Mouse (Mus musculus): Measurements from ENCODE around the gene Ncoa7.

DNA sequence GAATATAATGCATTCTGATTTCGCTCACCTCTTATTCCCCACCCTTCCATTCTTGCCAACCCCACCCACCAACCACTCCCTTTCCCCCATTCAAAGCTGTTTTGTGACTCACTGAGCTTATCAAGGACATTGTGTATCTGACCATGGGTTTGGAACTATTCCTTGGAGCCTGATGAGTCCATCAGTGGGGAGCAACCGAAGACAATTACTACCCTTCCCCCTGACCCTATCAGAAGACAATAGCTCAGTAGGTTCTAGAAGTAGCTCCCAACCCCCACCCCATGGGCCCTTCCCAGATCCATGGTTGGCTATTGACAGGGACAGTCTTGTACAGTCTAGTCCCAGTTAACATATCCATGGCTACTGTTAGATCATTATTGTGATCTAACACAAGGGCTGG, 65.8 kb downstream of the Ncoa7 start:
- no peak for TF ChIP-seq POLR2A (IDR thresholded peaks at IDR 0.05; ENCODE audit: insufficient read depth, low read depth, low read length)
- no peak for TF ChIP-seq CTCF (IDR thresholded peaks at IDR 0.05)

All from heart, adult 2 months (tissue).